Mouse (Mus musculus): Measurements from ENCODE around the gene Arl13a. TPM values are rescaled to one million over a fixed set of nuclear protein-coding genes. Genes with fewer than 3 reads are reported as not detected.
A peak's percentile ranks its signal among the peaks of the same experiment; 100 is the strongest.
"Not testable (repeated sequence)": the region's sequence is repeated elsewhere in the genome, so short reads cannot be mapped to it uniquely, and the experiment has no call there.

Arl13a gene
- total RNA-seq (2021) (not detected), polyA plus RNA-seq (2012; rRNA removed) (not detected in 2 replicates)
- long read RNA-seq, result 0 reads

GRCm38 (mm10) chrX:134187201-134187600 is at the start of gene Arl13a:
Arl13a (plus strand) TSS chrX:134187501.
- not testable (repeated sequence) for DNase-seq

- DNase-seq, result no peak
These were observed 47.3 kb upstream of the Arl13a start for GRCm38 (mm10) chrX:134140024-134140423.

- no peak for DNase-seq
These were observed 45.8 kb upstream of the Arl13a start for GRCm38 (mm10) chrX:134141551-134141950.

GRCm38 (mm10) chrX:134141986-134142385 is 45.3 kb upstream of the Arl13a start:
- no peak for DNase-seq

GRCm38 (mm10) chrX:134158151-134158550 is 29.1 kb upstream of the Arl13a start:
- no peak for DNase-seq

GRCm38 (mm10) chrX:134160442-134160841 is 26.9 kb upstream of the Arl13a start:
- no peak for DNase-seq

- no peak for DNase-seq
These were observed 25.1 kb upstream of the Arl13a start, which contains the start of gene Xkrx for GRCm38 (mm10) chrX:134162043-134162720. Xkrx (minus strand) TSS chrX:134162076.

- no peak for DNase-seq
These were observed 24.5 kb upstream of the Arl13a start for GRCm38 (mm10) chrX:134162826-134163225.

GRCm38 (mm10) chrX:134163484-134163883 is 23.8 kb upstream of the Arl13a start:
- DNase-seq, result no peak

- no peak for DNase-seq
These were observed 16.7 kb upstream of the Arl13a start for GRCm38 (mm10) chrX:134170584-134170983.

- no peak for DNase-seq
These were observed 12.6 kb upstream of the Arl13a start for GRCm38 (mm10) chrX:134174699-134175098.

- no peak for DNase-seq
These were observed 21.2 kb downstream of the Arl13a start for GRCm38 (mm10) chrX:134208491-134208890.

- DNase-seq, result no peak
These were observed 23.9 kb downstream of the Arl13a start for GRCm38 (mm10) chrX:134211151-134211642.

GRCm38 (mm10) chrX:134218161-134218560 is 30.9 kb downstream of the Arl13a start:
- no peak for DNase-seq

- peak; percentile 4 for DNase-seq
These were observed 33.3 kb downstream of the Arl13a start for GRCm38 (mm10) chrX:134220618-134221017.

GRCm38 (mm10) chrX:134221856-134222255 is 34.6 kb downstream of the Arl13a start, which contains the start of gene Nox1:
Nox1 (minus strand) TSS chrX:134221956.
- DNase-seq, result no peak

GRCm38 (mm10) chrX:134233048-134233447 is 45.7 kb downstream of the Arl13a start:
- DNase-seq, result no peak

GRCm38 (mm10) chrX:134238266-134238665 is 51.0 kb downstream of the Arl13a start:
- DNase-seq, result no peak

GRCm38 (mm10) chrX:134245946-134246345 is 58.6 kb downstream of the Arl13a start:
- DNase-seq, result peak; percentile 36

- DNase-seq, result peak; percentile 59
These were observed 60.9 kb downstream of the Arl13a start for GRCm38 (mm10) chrX:134248202-134248601.
